In genomic region chr14:61975301-61975732, GRCm38 (mm10) we compare ENCODE assay signal across 25 mouse cellular contexts.
DNase-seq lines count a peak whose midpoint lies in the region; ATAC-seq and TF ChIP-seq lines count a peak whose summit lies in the region.
"Had no signal": no experiment of that assay in that cellular context is flagged by ENCODE, and none has a peak within 500 bp of the region (broad histone marks: within the 10 kb centered on the region; RNA-seq: fewer than 3 reads in every experiment).

No protein-coding gene starts in this region.

- no peak for DNase-seq in midbrain, embryonic 10.5 days (ENCODE audit: low spot score)
- DNase-seq in midbrain, postnatal 0 days (ENCODE audit: low spot score) = no peak
- peak; percentile 83 to 87 for DNase-seq in kidney, adult 8-10 months
- peak; percentile 70 for DNase-seq in kidney, postnatal 14 days
- no peak for DNase-seq in gastrocnemius, adult 2 months
- no peak for DNase-seq in urinary bladder, postnatal 36 days (ENCODE audit: low spot score in 2 of 2)
- DNase-seq: adrenal gland, postnatal 14 days; B cell, adult 2 months; cerebellum, adult 8-10 months; forebrain, postnatal 0 days; gastrocnemius, postnatal 36 days; heart, adult 2 months; heart, postnatal 36 days; lung, adult 18-20 months; lung, postnatal 14 days; right cerebral cortex, postnatal 4 days; thymus, postnatal 25 days had no signal

- H3K27me3 ChIP-seq in midbrain, embryonic 10.5 days (ENCODE audit: low read depth, poor library complexity, severe bottlenecking) = no peaks in the 10 kb centered on the region
- no peaks in the 10 kb centered on the region for H3K27me3 ChIP-seq in midbrain, postnatal 0 days (ENCODE audit: insufficient read depth, low read length)
- H3K27me3 ChIP-seq: CH12.LX; heart, embryonic 13.5 days; liver, embryonic 12.5 days; midbrain, embryonic 15.5 days; stomach, embryonic 15.5 days had no signal

- WGBS in midbrain, embryonic 10.5 days = 64% methylated on average over 6 of the region's 6 CpGs
- 35% methylated on average over 6 of the region's 6 CpGs for WGBS in midbrain, postnatal 0 days

- H3K4me1 ChIP-seq in midbrain, embryonic 10.5 days = peaks cover 8% of the 10 kb centered on the region
- 0 out of 2 replicates have a peak, but pooled peaks cover 4% of the 10 kb centered on the region for H3K4me1 ChIP-seq in midbrain, postnatal 0 days (ENCODE audit: insufficient read depth, low read length)
- H3K4me1 ChIP-seq: heart, embryonic 13.5 days; liver, embryonic 12.5 days; midbrain, embryonic 15.5 days; stomach, embryonic 15.5 days had no signal

- H3K4me2 ChIP-seq in midbrain, postnatal 0 days (ENCODE audit: low read depth, low read length, poor library complexity, severe bottlenecking) = no peak overlapping the region
- H3K4me2 ChIP-seq: heart, embryonic 13.5 days; hindbrain, embryonic 14.5 days; liver, embryonic 12.5 days; midbrain, embryonic 15.5 days; stomach, embryonic 15.5 days had no signal

- no peaks in the 10 kb centered on the region for H3K36me3 ChIP-seq in midbrain, embryonic 10.5 days
- H3K36me3 ChIP-seq in midbrain, postnatal 0 days (ENCODE audit: insufficient read depth, low read length) = no peaks in the 10 kb centered on the region
- H3K36me3 ChIP-seq: G1E; heart, embryonic 13.5 days; liver, embryonic 12.5 days; midbrain, embryonic 15.5 days; stomach, embryonic 15.5 days had no signal

- intact Hi-C loops in gastrocnemius, adult 2 months (cut with DNase I) = no loop called here

- no peak for TF ChIP-seq CTCF in midbrain, postnatal 0 days (IDR thresholded peaks at IDR 0.05)
- TF ChIP-seq CTCF in gastrocnemius, adult 2 months (IDR thresholded peaks at IDR 0.05) = no peak

- no peaks in the 10 kb centered on the region for H3K9me3 ChIP-seq in midbrain, embryonic 10.5 days (replicated peaks)
- no peaks in the 10 kb centered on the region for H3K9me3 ChIP-seq in midbrain, postnatal 0 days (ENCODE audit: low read length)
- H3K9me3 ChIP-seq: G1E; heart, embryonic 13.5 days; liver, embryonic 12.5 days; midbrain, embryonic 15.5 days; stomach, embryonic 15.5 days had no signal

- 0 out of 2 replicates have a peak overlapping the region, but pooled peaks have one; percentile 23 for H3K27ac ChIP-seq in midbrain, embryonic 10.5 days (replicated peaks)
- no peak overlapping the region for H3K27ac ChIP-seq in midbrain, postnatal 0 days (ENCODE audit: low read depth, low read length)
- no peak overlapping the region for H3K27ac ChIP-seq in gastrocnemius, adult 2 months
- H3K27ac ChIP-seq: heart, adult 2 months; heart, embryonic 13.5 days; hindbrain, embryonic 14.5 days; liver, embryonic 12.5 days; midbrain, embryonic 15.5 days; stomach, embryonic 15.5 days had no signal

- ATAC-seq in midbrain, postnatal 0 days (ENCODE audit: low FRiP score) = no peak
- ATAC-seq in monocyte, adult 5-6 weeks (replicated peaks; ENCODE audit: insufficient number of reproducible peaks, low FRiP score, low TSS enrichment, poor library complexity, severe bottlenecking) = no peak
- ATAC-seq: forebrain, postnatal 0 days; liver, embryonic 12.5 days; midbrain, embryonic 15.5 days had no signal

- H3K4me3 ChIP-seq in midbrain, embryonic 10.5 days = no peak overlapping the region
- no peak overlapping the region for H3K4me3 ChIP-seq in midbrain, postnatal 0 days (ENCODE audit: low read depth, low read length)
- H3K4me3 ChIP-seq in gastrocnemius, adult 2 months = no peak overlapping the region
- H3K4me3 ChIP-seq: heart, adult 2 months; heart, embryonic 13.5 days; liver, embryonic 12.5 days; midbrain, embryonic 15.5 days; stomach, embryonic 15.5 days had no signal

- no peak overlapping the region for H3K9ac ChIP-seq in midbrain, postnatal 0 days (replicated peaks; ENCODE audit: low read length, poor library complexity, severe bottlenecking)
- H3K9ac ChIP-seq: forebrain, postnatal 0 days; heart, embryonic 13.5 days; hindbrain, embryonic 14.5 days; liver, embryonic 12.5 days; midbrain, embryonic 15.5 days; stomach, embryonic 15.5 days had no signal

Comparison
In these comparisons a context has a peak if more than half of its experiments do, and no peak if none do; other contexts are left out.
1. DNase-seq: peak in kidney, adult 8-10 months (2 of 2) and kidney, postnatal 14 days (single experiment); none in midbrain, embryonic 10.5 days (single experiment), midbrain, postnatal 0 days (single experiment), gastrocnemius, adult 2 months (single experiment) and urinary bladder, postnatal 36 days (0 of 2).